Mouse (Mus musculus) heart, embryonic 14.5 days (tissue): ENCODE measurements around the gene Efs. TPM values are rescaled to one million over a fixed set of nuclear protein-coding genes. Genes with fewer than 3 reads are reported as not detected.

Experiments used
- ATAC-seq: fragments of 200-750 bp; cut with Nextera tagmentation; 2 replicates; pipeline ENCODE4 v1.8.0; 2017; ENCODE audit warnings: low read depth, moderate TSS enrichment; ENCODE audit not compliant: insufficient number of reproducible peaks, insufficient read depth, low FRiP score
- H3K27ac ChIP-seq, 2 experiments: fragments of 200-500 bp in 1 of 2; fragments of 300-500 bp in 1 of 2; sonication (generic) in 1 of 2; replicated peaks in 1 of 2; 2 replicates each; pipeline ENCODE4 v1.5.1; 2012 to 2014; ENCODE audit warnings: low read depth in 2 of 2, low read length in 2 of 2, control low read depth in 1 of 2, mild to moderate bottlenecking in 1 of 2, mixed read lengths in 1 of 2; ENCODE audit not compliant: control insufficient read depth in 1 of 2, insufficient read depth in 1 of 2
- H3K27me3 ChIP-seq: fragments of 300-500 bp; sonication (generic); 2 replicates; pipeline ENCODE4 v1.6.1; 2014; ENCODE audit warnings: mild to moderate bottlenecking, low read length, control low read depth; ENCODE audit not compliant: control insufficient read depth, insufficient read depth
- H3K36me3 ChIP-seq: fragments of 300-500 bp; sonication (generic); 2 replicates; pipeline ENCODE4 v1.6.1; 2014; ENCODE audit warnings: mild to moderate bottlenecking, control low read depth, low read length, mixed read lengths; ENCODE audit not compliant: control insufficient read depth, insufficient read depth
- H3K4me1 ChIP-seq, 2 experiments: fragments of 200-500 bp in 1 of 2; fragments of 300-500 bp in 1 of 2; sonication (generic) in 1 of 2; 2 replicates each; pipeline ENCODE4 v1.6.1; 2012 to 2014; ENCODE audit warnings: low read length in 2 of 2, control low read depth in 1 of 2, mixed read lengths in 1 of 2; ENCODE audit not compliant: control insufficient read depth in 2 of 2, insufficient read depth in 2 of 2
- H3K4me2 ChIP-seq: fragments of 300-500 bp; sonication (generic); 2 replicates; pipeline ENCODE4 v1.6.1; 2014; ENCODE audit warnings: mild to moderate bottlenecking, low read length
- H3K4me3 ChIP-seq, 2 experiments: fragments of 200-500 bp in 1 of 2; fragments of 300-500 bp in 1 of 2; sonication (generic) in 1 of 2; 2 replicates each; pipeline ENCODE4 v1.5.1; 2012 to 2014; ENCODE audit warnings: low read length in 2 of 2, mild to moderate bottlenecking in 2 of 2, control low read depth in 1 of 2, low read depth in 1 of 2, moderate library complexity in 1 of 2; ENCODE audit not compliant: control insufficient read depth in 1 of 2, insufficient read depth in 1 of 2
- H3K9ac ChIP-seq: fragments of 300-500 bp; sonication (generic); 2 replicates; pipeline ENCODE4 v1.6.1; 2014; ENCODE audit warnings: mild to moderate bottlenecking, low read length
- H3K9me3 ChIP-seq: fragments of 300-500 bp; sonication (generic); 2 replicates; pipeline ENCODE4 v1.6.1; 2016; ENCODE audit warnings: low read length, control low read depth; ENCODE audit not compliant: control insufficient read depth
- WGBS: fragments of 180-500 bp; shearing (Covaris S2); extraction: QIAGEN DNeasy Blood & Tissue Kit; methylation state at CpG from one replicate; pipeline ENCODE4 v1.1.7; 2014; 5-methylcytosine and 5-hydroxymethylcytosine counted together
- polyA plus RNA-seq: library from polyadenylated mRNA; unstranded; fragments of >200 nt; fragmentation: Nextera tagmentation; extraction: Ambion mirVana; gene quantifications from 2 replicates; pipeline ENCODE4 v1.2.1, GENCODE M21; 2014

Efs gene
- polyA plus RNA-seq, 1 experiment from 2014 or later, result 14.6 TPM

DNA sequence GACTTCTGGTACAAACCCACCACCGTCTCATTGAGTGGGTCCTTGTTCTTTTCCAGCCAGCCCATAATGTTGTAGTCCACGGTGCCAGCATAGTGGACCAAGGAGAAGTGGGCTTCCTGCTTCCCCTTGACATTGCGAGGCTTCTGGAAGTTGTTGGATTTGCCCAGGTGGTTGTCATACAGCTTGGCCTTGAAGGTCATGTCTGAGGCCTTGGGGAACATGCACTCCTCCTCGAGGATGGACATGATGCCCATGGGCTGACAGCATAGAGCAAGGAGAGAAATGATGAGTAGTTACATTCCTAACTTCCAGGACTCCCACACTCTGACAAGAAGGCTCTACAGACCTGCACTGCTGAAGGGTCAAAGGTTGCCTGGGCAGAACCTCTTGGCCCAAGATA is 32.6 kb upstream of the Efs start:
- ATAC-seq, result no peak
- Histone ChIP-seq H3K4me3 (peak overlapping the region in 1 of 2 experiments; percentile 12; a peak in 1 of 4 replicates), H3K27me3 (no peaks in the 10 kb centered on the region), H3K27ac (peak overlapping the region; percentile 7 to 39; a peak in 2 of 4 replicates), H3K4me2 (peak overlapping the region; percentile 66), H3K9me3 (no peaks in the 10 kb centered on the region), H3K9ac (peak overlapping the region; percentile 63; the same call in 1 of the 2 replicates), H3K36me3 (peaks cover 97% of the 10 kb centered on the region), H3K4me1 (peaks cover 15 to 22% of the 10 kb centered on the region in 2 experiments; a peak in 3 of 4 replicates)
- 60% methylated on average over 4 of the region's 4 CpGs for WGBS

DNA sequence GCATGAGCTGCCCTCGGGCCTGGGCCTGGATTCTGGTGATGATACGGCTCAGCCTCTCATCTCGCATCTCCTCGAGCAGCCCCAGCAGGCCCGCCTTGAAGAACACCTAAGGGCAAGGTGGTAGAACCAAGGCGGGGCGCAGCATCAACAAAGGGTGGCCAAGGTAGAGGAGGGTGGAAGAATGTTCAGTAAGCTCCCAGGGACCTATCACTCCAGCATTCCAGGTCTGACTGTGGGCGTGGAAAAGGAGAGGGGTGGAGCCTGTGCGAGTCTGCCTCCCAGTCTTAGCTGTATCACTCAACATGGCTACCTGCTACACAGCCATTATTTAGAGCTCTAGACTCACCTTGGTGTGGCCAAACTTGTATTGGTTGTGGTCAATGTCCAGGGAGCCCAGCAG is 30.6 kb upstream of the Efs start:
- H3K9me3 ChIP-seq, result no peaks in the 10 kb centered on the region
- 64% methylated on average over 9 of the region's 9 CpGs for WGBS
- ATAC-seq, result no peak; the same call in 1 of the 2 replicates
- H3K4me2 ChIP-seq, result peak overlapping the region; percentile 66; the same call in 1 of the 2 replicates
- peaks cover 9 to 21% of the 10 kb centered on the region in 2 experiments; a peak in 3 of 4 replicates for H3K4me1 ChIP-seq
- H3K9ac ChIP-seq, result peak overlapping the region; percentile 48; the same call in 1 of the 2 replicates
- H3K27me3 ChIP-seq, result no peaks in the 10 kb centered on the region
- H3K36me3 ChIP-seq, result peaks cover 98% of the 10 kb centered on the region
- H3K4me3 ChIP-seq, result peak overlapping the region; percentile 6 to 11; a peak in 2 of 4 replicates
- H3K27ac ChIP-seq, result peak overlapping the region in 1 of 2 experiments; percentile 19; a peak in 1 of 4 replicates

DNA sequence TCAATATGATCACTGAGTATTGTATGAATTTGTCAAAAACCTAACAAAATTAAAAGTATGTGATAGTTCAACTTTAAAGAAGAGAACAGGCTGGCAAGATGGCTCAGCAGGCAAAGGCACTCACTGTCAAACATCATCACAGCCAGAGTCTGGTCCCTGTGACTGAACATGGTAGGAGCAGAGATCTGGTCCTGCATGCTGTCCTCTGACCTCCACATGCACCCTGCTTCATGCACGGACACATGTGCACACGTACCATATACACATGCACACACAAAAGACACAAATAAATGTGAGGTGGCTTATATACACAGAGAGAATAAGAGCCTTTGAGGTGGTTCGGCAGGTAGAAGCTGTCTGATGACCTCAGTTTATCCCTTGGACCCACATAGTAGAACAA is 29.6 kb upstream of the Efs start:
- ATAC-seq, result no peak
- no peaks in the 10 kb centered on the region for H3K9me3 ChIP-seq
- H3K27me3 ChIP-seq, result no peaks in the 10 kb centered on the region
- H3K4me1 ChIP-seq, result peaks cover 5 to 13% of the 10 kb centered on the region in 2 experiments; a peak in 3 of 4 replicates
- no peak overlapping the region; the same call in 1 of the 2 replicates for H3K4me2 ChIP-seq
- H3K9ac ChIP-seq, result no peak overlapping the region
- 62% methylated on average over 3 of the region's 3 CpGs for WGBS
- H3K27ac ChIP-seq, result no peak overlapping the region
- H3K4me3 ChIP-seq, result no peak overlapping the region
- peaks cover 98% of the 10 kb centered on the region for H3K36me3 ChIP-seq

DNA sequence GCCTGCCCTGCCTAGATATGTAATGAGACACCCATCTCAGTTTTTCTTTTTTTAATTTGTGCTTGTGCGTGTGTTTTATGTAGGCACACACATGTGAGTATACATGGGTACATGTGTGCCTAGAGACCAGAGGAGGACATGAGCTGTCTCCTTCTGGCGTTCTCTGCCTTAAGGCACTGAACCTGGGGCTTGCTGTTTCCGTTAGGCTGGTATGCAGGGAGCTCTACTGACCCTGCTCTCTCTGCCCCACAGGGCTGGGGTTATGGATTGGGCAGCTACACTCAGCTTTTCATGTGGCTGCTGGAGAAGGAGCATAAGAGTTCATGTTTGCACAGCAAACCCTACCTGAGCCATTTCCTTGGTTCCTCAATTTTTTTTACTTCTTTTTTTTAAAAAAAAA is 28.5 kb upstream of the Efs start:
- peaks cover 98% of the 10 kb centered on the region for H3K36me3 ChIP-seq
- 0 out of 4 replicates have a peak overlapping the region, but pooled peaks of 1 of the 2 experiments have one; percentile 28 for H3K27ac ChIP-seq
- ATAC-seq, result no peak
- H3K4me3 ChIP-seq, result no peak overlapping the region
- H3K9ac ChIP-seq, result no peak overlapping the region
- 66% methylated on average over 3 of the region's 3 CpGs for WGBS
- H3K9me3 ChIP-seq, result no peaks in the 10 kb centered on the region
- no peak overlapping the region for H3K4me2 ChIP-seq
- H3K4me1 ChIP-seq, result peaks cover 4 to 10% of the 10 kb centered on the region in 2 experiments; a peak in 2 of 4 replicates
- H3K27me3 ChIP-seq, result no peaks in the 10 kb centered on the region

DNA sequence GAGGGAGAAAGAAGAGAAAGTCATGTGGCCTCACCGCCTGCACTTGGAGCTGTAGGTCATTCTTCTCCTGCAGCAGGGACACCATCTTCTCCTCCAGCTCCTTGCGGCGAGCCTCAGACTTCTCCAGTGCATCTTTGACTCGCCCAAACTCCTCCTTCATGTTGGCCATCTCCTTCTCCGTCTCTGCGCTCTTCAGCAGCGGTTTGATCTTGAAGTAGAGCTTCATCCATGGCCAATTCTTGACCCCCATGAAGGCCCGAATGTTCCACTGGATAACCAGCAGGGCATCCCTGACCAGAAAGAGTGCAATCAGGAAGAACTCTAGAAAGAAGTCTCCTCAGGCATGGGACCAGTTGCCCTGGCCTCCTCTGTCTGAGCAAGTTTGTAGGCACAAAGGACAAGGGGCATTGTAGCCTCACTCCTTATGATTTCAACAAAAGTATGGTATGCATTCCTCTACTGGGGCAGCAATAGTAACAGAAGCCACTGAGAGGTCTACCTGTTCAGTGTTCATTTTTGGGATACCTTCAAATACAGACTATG is 27.8 kb upstream of the Efs start:
- no peak overlapping the region for H3K4me2 ChIP-seq
- no peak overlapping the region for H3K27ac ChIP-seq
- H3K4me1 ChIP-seq, result peaks cover 5 to 10% of the 10 kb centered on the region in 2 experiments; a peak in 2 of 4 replicates
- H3K9ac ChIP-seq, result no peak overlapping the region
- 82% methylated on average over 8 of the region's 8 CpGs for WGBS
- H3K4me3 ChIP-seq, result no peak overlapping the region
- H3K27me3 ChIP-seq, result no peaks in the 10 kb centered on the region
- ATAC-seq, result no peak
- peaks cover 98% of the 10 kb centered on the region for H3K36me3 ChIP-seq
- H3K9me3 ChIP-seq, result no peaks in the 10 kb centered on the region

DNA sequence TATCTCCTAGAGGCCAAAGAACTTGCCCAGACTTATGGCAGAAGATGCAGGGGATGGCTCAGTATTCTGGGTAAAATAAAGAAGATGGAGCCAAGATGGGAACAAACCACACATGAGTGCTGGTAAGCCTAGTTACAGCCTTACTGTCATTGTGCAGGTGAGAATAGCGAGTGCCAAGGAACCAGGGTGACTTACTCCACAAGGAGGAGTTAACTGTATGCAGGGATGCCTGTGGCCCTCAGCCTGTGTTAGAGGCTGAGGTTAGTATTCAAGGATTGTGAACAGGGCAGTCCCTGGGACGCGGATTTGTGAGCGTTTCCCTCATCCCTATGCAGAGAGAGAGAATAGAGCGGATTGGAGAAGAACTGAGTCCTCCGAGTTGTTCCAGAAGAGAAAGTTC is 25.7 kb upstream of the Efs start:
- Histone ChIP-seq H3K4me3 (no peak overlapping the region), H3K4me2 (no peak overlapping the region), H3K9me3 (no peaks in the 10 kb centered on the region), H3K27me3 (no peaks in the 10 kb centered on the region), H3K4me1 (peaks cover 2 to 3% of the 10 kb centered on the region in 2 experiments; a peak in 1 of 4 replicates), H3K36me3 (peaks cover 99% of the 10 kb centered on the region), H3K27ac (no peak overlapping the region), H3K9ac (no peak overlapping the region)
- no peak for ATAC-seq
- 75% methylated on average over 6 of the region's 6 CpGs for WGBS

DNA sequence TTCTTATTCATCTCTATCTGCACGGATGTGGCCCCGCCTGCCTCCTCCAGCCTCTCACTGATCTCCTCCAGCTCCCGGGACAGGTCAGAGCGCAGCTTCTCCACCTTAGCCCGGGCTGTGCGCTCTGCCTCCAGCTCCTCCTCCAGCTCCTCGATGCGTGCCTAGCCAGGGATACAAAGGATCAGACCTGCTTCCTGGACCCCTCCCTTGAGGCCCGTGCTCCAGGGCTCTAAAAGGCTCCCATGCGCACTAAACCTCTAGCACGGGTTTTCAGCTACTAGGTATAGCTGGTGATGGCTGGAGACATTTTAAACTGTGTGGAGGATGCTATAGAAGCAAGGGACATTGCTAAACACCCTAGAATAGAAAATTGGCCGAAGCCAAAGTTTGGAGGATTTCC is 24.6 kb upstream of the Efs start:
- ATAC-seq, result no peak
- no peaks in the 10 kb centered on the region for H3K9me3 ChIP-seq
- H3K36me3 ChIP-seq, result peaks cover 100% of the 10 kb centered on the region
- no peak overlapping the region for H3K4me2 ChIP-seq
- no peaks in the 10 kb centered on the region for H3K27me3 ChIP-seq
- H3K27ac ChIP-seq, result no peak overlapping the region
- no peak overlapping the region for H3K9ac ChIP-seq
- no peak overlapping the region for H3K4me3 ChIP-seq
- 48% methylated on average over 12 of the region's 12 CpGs for WGBS
- H3K4me1 ChIP-seq, result peaks cover 2 to 3% of the 10 kb centered on the region in 2 experiments; a peak in 1 of 4 replicates
